Mouse (Mus musculus): ENCODE results near the gene Mbtps1. TPM values are rescaled to one million over a fixed set of nuclear protein-coding genes. Genes with fewer than 3 reads are reported as not detected.

The Mbtps1 gene
- polyA plus RNA-seq, 1 experiment from 2014 or later, result 51.4 TPM

DNA sequence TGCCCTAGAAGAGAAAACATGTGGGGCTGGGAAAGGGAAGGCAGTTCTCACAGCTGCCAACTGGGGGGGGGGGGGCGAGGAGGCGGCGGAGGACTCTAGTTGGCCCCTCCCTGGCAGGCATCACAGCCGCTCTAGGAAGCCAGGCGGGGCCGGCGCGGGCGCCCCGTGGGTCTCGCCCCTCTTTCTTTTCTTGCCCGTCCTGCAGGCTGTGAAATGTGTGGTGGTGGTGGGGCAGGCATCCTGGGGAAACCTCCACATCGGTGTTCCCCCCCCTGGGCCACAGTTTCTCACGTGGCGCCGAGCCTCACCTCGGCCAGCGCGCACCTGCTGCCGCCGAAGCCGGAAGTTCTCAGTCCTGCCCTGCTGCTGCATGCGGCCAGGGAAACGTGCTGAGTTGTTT is 27.4 kb upstream of the Mbtps1 start:
- Histone ChIP-seq H3K36me3 (ENCODE audit: control insufficient read depth, insufficient read depth, low read length) (no peaks in the 10 kb centered on the region), H3K4me2 (ENCODE audit: low read length) (peak overlapping the region; percentile 55), H3K4me3 (ENCODE audit: low read depth, low read length) (peak overlapping the region; percentile 31), H3K27me3 (ENCODE audit: control insufficient read depth, insufficient read depth, low read depth, low read length) (no peaks in the 10 kb centered on the region), H3K9ac (ENCODE audit: low read depth, low read length) (peak overlapping the region; percentile 56; the same call in 1 of the 2 replicates), H3K4me1 (ENCODE audit: control insufficient read depth, insufficient read depth, low read length) (peaks cover 4% of the 10 kb centered on the region; the same call in 1 of the 2 replicates), H3K27ac (ENCODE audit: low read length) (no peak overlapping the region), H3K9me3 (replicated peaks; ENCODE audit: control insufficient read depth, low read length, poor library complexity, severe bottlenecking) (no peaks in the 10 kb centered on the region)
- WGBS, result 24% methylated on average over 24 of the region's 24 CpGs
- no peak for ATAC-seq

DNA sequence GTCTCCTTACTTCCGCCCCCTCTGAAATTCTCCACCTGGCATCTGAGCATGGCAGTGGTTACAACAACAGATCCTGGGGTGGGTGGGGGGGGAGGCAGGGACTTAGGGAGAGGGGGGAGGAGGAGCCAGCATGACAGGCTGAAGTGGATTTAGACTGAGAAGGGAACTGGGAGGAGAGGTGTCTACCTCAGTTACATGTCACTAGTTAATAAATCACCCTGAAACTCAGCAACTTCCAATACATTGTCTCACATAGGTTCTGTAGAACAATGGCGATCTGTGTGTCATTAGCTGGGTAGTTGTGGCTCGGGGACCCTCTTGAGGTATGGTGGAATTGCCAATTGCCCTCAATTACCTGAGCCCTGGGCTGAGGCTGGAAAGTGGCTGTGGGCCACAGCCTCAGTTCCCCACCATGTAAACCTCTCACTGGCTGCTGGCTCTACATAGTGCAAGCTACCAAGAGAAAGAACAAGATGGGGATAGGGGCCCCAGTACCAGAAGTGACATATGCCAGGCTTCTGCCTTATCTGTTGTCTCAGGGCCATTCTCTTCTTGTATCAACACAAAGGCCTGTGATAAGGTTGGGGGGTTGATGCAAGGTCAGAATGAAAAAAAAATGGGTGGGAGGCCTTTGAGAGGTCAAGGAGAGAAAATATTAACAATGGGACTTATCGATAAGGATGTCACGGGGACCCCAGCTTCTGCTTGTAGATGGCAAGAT is 22.1 kb upstream of the Mbtps1 start:
- H3K9me3 ChIP-seq (replicated peaks; ENCODE audit: control insufficient read depth, low read length, poor library complexity, severe bottlenecking), result no peaks in the 10 kb centered on the region
- 94% methylated on average over 5 of the region's 5 CpGs for WGBS

DNA sequence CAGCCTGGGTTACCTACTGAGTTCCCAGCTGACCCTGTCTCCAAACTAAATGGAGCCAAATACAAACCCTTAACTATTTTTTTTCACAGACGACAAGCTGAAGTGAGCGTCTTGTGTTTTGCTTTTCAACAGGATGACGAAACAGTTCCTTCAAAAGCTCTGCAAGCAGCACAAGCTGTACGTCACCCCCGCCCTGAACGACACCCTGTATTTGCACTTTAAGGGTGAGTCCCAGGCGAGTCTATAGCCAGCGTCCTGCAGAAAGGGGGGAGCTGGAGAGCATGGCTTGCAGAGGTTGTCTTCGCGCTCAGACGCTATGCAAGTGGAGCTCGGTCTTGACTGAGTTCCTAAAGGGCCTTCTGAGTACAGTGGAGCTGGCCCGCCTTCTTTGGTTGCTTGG is 20.6 kb upstream of the Mbtps1 start:
- H3K9me3 ChIP-seq (replicated peaks; ENCODE audit: control insufficient read depth, low read length, poor library complexity, severe bottlenecking), result no peaks in the 10 kb centered on the region

More for the DNA sequence above, 22.1 kb upstream of the Mbtps1 start:
- H3K4me1 ChIP-seq (ENCODE audit: control insufficient read depth, insufficient read depth, low read length), result no peaks in the 10 kb centered on the region
- no peak for ATAC-seq
- H3K36me3 ChIP-seq (ENCODE audit: control insufficient read depth, insufficient read depth, low read length), result no peaks in the 10 kb centered on the region
- H3K9ac ChIP-seq (ENCODE audit: low read depth, low read length), result no peak overlapping the region
- no peak overlapping the region for H3K4me3 ChIP-seq (ENCODE audit: low read depth, low read length)
- no peak overlapping the region for H3K4me2 ChIP-seq (ENCODE audit: low read length)
- H3K27ac ChIP-seq (ENCODE audit: low read length), result no peak overlapping the region
- H3K27me3 ChIP-seq (ENCODE audit: control insufficient read depth, insufficient read depth, low read depth, low read length), result 0 out of 2 replicates have a peak, but pooled peaks cover 2% of the 10 kb centered on the region

DNA sequence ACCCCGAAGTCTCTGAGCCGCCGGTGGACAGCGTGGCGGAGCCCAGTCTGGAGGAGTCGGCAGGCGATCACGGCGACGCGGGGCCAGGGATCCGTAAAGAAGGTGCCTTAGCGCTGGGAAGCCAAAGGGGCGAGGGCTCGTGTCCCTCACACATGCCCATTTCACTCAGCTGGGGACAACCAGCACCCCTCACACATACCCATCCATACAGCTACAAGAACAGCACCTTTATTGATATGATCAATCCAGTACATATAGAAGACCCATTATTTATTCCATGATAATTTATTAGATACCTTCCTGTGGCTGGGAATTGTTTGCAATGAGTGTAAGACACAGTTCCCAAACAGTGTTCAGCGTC is 16.8 kb upstream of the Mbtps1 start:
- H3K27me3 ChIP-seq (ENCODE audit: control insufficient read depth, insufficient read depth, low read depth, low read length), result 0 out of 2 replicates have a peak, but pooled peaks cover 2% of the 10 kb centered on the region
- no peak; the same call in 1 of the 2 replicates for ATAC-seq
- peaks cover 18% of the 10 kb centered on the region for H3K4me1 ChIP-seq (ENCODE audit: control insufficient read depth, insufficient read depth, low read length)
- peak overlapping the region; percentile 79 for H3K4me2 ChIP-seq (ENCODE audit: low read length)
- no peaks in the 10 kb centered on the region for H3K9me3 ChIP-seq (replicated peaks; ENCODE audit: control insufficient read depth, low read length, poor library complexity, severe bottlenecking)
- peak overlapping the region; percentile 87 for H3K9ac ChIP-seq (ENCODE audit: low read depth, low read length)
- H3K36me3 ChIP-seq (ENCODE audit: control insufficient read depth, insufficient read depth, low read length), result no peaks in the 10 kb centered on the region
- no peak overlapping the region for H3K27ac ChIP-seq (ENCODE audit: low read length)
- peak overlapping the region; percentile 91 for H3K4me3 ChIP-seq (ENCODE audit: low read depth, low read length)
- WGBS, result 2% methylated on average over 16 of the region's 16 CpGs

More for the DNA sequence above, 20.6 kb upstream of the Mbtps1 start:
- ATAC-seq, result no peak
- Histone ChIP-seq H3K36me3 (ENCODE audit: control insufficient read depth, insufficient read depth, low read length) (no peaks in the 10 kb centered on the region), H3K27ac (ENCODE audit: low read length) (no peak overlapping the region), H3K4me1 (ENCODE audit: control insufficient read depth, insufficient read depth, low read length) (peaks cover under 1% of the 10 kb centered on the region; the same call in 1 of the 2 replicates), H3K4me3 (ENCODE audit: low read depth, low read length) (no peak overlapping the region), H3K4me2 (ENCODE audit: low read length) (no peak overlapping the region), H3K9ac (ENCODE audit: low read depth, low read length) (no peak overlapping the region), H3K27me3 (ENCODE audit: control insufficient read depth, insufficient read depth, low read depth, low read length) (0 out of 2 replicates have a peak, but pooled peaks cover 2% of the 10 kb centered on the region)
- WGBS, result 49% methylated on average over 13 of the region's 13 CpGs

DNA sequence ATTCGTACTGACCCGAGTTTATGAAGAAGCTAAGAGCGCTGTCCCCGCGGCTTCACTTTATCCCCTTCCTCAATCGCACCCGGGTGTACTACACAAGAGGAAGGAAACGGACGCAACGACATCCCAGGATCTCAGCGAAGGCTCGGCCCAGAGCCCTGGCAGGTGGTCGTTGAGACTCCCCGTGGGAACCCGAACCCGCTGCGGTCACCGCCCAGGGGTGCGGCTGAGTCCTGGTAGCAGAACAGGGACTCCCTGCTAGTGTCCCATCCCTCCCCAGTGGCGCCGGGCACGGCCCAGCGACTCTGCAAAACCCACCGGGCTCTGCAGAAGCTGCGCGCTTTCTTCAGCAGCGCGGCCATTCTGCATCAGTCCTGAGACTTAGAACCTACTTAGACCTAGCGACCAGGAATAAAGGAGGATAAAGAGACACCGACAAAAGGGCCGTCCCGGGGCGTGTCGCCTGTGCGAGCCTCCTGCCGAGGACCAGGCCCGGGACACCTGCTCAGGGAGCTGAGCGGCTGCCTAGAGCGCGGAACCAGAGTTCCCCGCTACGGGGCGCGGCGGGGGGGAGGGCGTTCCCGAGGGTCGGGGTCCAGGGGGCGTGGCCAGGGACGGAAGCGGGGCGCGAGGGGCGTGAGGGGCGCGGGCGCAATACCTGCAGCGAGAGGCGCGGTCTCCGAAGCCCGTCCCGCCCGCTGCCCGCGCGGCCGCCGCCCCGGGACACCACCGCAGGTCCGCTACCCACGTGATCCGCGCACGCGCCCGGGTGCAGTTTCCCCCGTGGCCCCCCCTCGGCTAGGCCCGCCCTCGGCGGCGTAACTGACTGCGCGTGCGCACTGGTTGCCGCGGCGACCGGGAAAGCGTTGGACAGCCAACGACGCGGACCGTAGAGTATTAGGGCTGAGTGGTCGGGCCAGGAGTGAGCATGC is 16.2 kb upstream of the Mbtps1 start, which contains the start of the genes Hsdl1 and Dnaaf1:
TSS of gene Hsdl1 (minus strand) at position 747 of the 929 bp plus-strand sequence.
TSS of gene Dnaaf1 (plus strand) at position 799 of the 929 bp plus-strand sequence.
- H3K4me2 ChIP-seq (ENCODE audit: low read length), result peak within 1 kb of the TSS; percentile 88
- 0 out of 2 replicates have a peak, but pooled peaks cover 2% of the 10 kb centered on the region for H3K27me3 ChIP-seq (ENCODE audit: control insufficient read depth, insufficient read depth, low read depth, low read length)
- peaks cover 18% of the 10 kb centered on the region for H3K4me1 ChIP-seq (ENCODE audit: control insufficient read depth, insufficient read depth, low read length)
- peak within 1 kb of the TSS; percentile 82 for H3K27ac ChIP-seq (ENCODE audit: low read length)
- ATAC-seq, result peak; percentile 89
- H3K9ac ChIP-seq (ENCODE audit: low read depth, low read length), result peak within 1 kb of the TSS; percentile 87
- WGBS, result under 1% methylated on average over 86 of the region's 97 CpGs
- H3K36me3 ChIP-seq (ENCODE audit: control insufficient read depth, insufficient read depth, low read length), result no peaks in the 10 kb centered on the region
- H3K9me3 ChIP-seq (replicated peaks; ENCODE audit: control insufficient read depth, low read length, poor library complexity, severe bottlenecking), result no peaks in the 10 kb centered on the region
- peak within 1 kb of the TSS; percentile 91 for H3K4me3 ChIP-seq (ENCODE audit: low read depth, low read length)

DNA sequence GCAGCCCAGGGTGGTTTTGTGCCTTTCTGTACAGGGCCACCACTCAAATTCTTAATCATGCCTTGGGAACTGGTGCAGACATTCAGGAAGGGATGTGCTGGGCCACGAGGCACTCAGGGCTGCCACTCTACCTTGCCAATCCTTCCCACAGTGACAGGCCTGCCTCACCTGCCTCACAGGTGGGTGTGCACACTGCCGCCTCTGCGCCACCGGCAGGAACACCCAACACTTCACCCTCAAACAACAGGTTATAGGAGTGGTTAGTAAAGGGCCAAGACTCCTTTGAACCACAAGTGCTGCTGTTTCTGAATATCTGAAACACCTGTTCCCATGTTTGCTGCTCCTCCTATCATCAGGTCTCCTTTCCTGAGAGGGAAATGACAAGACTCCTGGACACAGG is 13.9 kb upstream of the Mbtps1 start:
- Histone ChIP-seq H3K27me3 (ENCODE audit: control insufficient read depth, insufficient read depth, low read depth, low read length) (0 out of 2 replicates have a peak, but pooled peaks cover 2% of the 10 kb centered on the region), H3K4me1 (ENCODE audit: control insufficient read depth, insufficient read depth, low read length) (peaks cover 18% of the 10 kb centered on the region), H3K4me2 (ENCODE audit: low read length) (no peak overlapping the region), H3K27ac (ENCODE audit: low read length) (no peak overlapping the region), H3K36me3 (ENCODE audit: control insufficient read depth, insufficient read depth, low read length) (no peaks in the 10 kb centered on the region), H3K9ac (ENCODE audit: low read depth, low read length) (no peak overlapping the region), H3K4me3 (ENCODE audit: low read depth, low read length) (no peak overlapping the region), H3K9me3 (replicated peaks; ENCODE audit: control insufficient read depth, low read length, poor library complexity, severe bottlenecking) (no peaks in the 10 kb centered on the region)
- WGBS, result 88% methylated on average over 4 of the region's 4 CpGs
- no peak for ATAC-seq

DNA sequence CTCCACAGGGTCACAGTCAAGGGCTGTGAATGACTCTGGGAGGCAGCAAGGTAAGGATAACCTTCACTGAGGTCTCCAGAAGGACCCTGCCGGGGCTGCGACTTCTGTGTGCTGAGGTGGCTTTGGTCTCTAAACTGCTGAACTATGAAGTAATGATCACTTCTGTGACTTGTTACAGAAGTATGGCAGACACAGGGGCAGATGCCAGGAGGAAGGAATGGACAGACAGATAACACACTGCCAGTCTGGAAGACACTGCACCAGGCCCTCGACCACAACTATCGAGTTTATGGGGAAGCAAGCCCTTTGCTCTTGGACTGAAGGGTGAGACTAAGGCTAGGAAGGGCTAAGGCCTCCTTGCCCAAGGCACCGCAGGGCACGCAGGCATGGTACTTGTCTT is 12.6 kb upstream of the Mbtps1 start:
- no peak overlapping the region for H3K9ac ChIP-seq (ENCODE audit: low read depth, low read length)
- WGBS, result 94% methylated on average over 6 of the region's 6 CpGs
- H3K27me3 ChIP-seq (ENCODE audit: control insufficient read depth, insufficient read depth, low read depth, low read length), result no peaks in the 10 kb centered on the region

DNA sequence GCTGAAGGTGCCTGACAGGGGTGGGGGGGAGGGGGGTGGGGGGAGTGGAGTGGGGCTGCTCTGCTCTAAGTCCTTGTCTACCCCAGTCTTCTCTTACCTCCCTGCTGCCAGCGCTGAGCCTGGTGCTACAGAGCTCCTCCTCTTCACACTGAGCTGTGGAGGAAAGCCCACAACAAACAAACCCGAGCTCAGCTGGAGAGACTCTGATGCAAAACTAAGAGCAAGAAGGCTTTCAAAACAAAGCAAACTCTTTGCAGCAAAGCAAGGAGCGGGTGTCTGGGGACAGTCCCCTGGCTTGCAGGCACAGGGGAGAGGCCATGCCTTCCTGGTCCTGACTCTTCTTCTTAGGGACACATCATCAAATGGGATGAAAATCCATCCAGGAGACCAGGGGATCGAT is 11.3 kb upstream of the Mbtps1 start:
- no peak overlapping the region for H3K4me3 ChIP-seq (ENCODE audit: low read depth, low read length)
- no peaks in the 10 kb centered on the region for H3K9me3 ChIP-seq (replicated peaks; ENCODE audit: control insufficient read depth, low read length, poor library complexity, severe bottlenecking)
- H3K27ac ChIP-seq (ENCODE audit: low read length), result no peak overlapping the region
- H3K9ac ChIP-seq (ENCODE audit: low read depth, low read length), result no peak overlapping the region
- H3K36me3 ChIP-seq (ENCODE audit: control insufficient read depth, insufficient read depth, low read length), result peaks cover 19% of the 10 kb centered on the region
- H3K4me2 ChIP-seq (ENCODE audit: low read length), result no peak overlapping the region
- 21% methylated on average over 4 of the region's 4 CpGs for WGBS
- peaks cover 18% of the 10 kb centered on the region for H3K4me1 ChIP-seq (ENCODE audit: control insufficient read depth, insufficient read depth, low read length)
- no peaks in the 10 kb centered on the region for H3K27me3 ChIP-seq (ENCODE audit: control insufficient read depth, insufficient read depth, low read depth, low read length)
- no peak for ATAC-seq

More for the DNA sequence above, 12.6 kb upstream of the Mbtps1 start:
- no peak overlapping the region for H3K27ac ChIP-seq (ENCODE audit: low read length)
- no peaks in the 10 kb centered on the region for H3K9me3 ChIP-seq (replicated peaks; ENCODE audit: control insufficient read depth, low read length, poor library complexity, severe bottlenecking)
- H3K36me3 ChIP-seq (ENCODE audit: control insufficient read depth, insufficient read depth, low read length), result peaks cover 7% of the 10 kb centered on the region
- peaks cover 18% of the 10 kb centered on the region for H3K4me1 ChIP-seq (ENCODE audit: control insufficient read depth, insufficient read depth, low read length)
- ATAC-seq, result no peak
- no peak overlapping the region for H3K4me3 ChIP-seq (ENCODE audit: low read depth, low read length)
- no peak overlapping the region for H3K4me2 ChIP-seq (ENCODE audit: low read length)
